Mouse (Mus musculus) cerebral cortex, adult 2 months (tissue): Measurements from ENCODE around the gene Phykpl.

Experiments
- WGBS: fragments of 180-500 bp; shearing (Covaris S2); methylation state at CpG from one replicate; pipeline ENCODE4 v1.1.7; 2018; 5-methylcytosine and 5-hydroxymethylcytosine counted together

The Phykpl gene

GRCm38 (mm10) chr11:51645293-51645692 lies 60.7 kb downstream of the Phykpl start:
- WGBS, result 68% methylated on average over 13 of the region's 13 CpGs

DNA sequence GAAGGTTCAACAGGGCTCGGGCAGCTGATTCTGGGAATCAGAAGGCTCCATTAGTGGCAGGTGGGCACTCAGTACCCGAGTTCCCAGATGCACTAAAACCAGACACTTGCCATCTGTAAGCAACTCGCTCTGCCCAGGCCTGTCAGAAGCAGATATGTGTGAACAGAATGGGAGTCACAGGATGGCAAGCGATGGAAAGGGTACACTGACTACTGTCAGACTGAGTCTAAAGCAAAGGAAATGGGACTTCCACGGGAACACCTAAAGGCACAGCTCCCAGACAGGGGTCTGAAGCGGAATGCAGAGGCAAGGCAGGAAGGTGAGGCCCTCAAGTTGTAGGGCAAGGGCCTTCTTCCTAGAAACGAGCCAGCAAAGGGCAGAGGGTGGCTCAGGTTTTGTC lies 61.7 kb downstream of the Phykpl start:
- WGBS, result 82% methylated on average over 7 of the region's 7 CpGs

DNA sequence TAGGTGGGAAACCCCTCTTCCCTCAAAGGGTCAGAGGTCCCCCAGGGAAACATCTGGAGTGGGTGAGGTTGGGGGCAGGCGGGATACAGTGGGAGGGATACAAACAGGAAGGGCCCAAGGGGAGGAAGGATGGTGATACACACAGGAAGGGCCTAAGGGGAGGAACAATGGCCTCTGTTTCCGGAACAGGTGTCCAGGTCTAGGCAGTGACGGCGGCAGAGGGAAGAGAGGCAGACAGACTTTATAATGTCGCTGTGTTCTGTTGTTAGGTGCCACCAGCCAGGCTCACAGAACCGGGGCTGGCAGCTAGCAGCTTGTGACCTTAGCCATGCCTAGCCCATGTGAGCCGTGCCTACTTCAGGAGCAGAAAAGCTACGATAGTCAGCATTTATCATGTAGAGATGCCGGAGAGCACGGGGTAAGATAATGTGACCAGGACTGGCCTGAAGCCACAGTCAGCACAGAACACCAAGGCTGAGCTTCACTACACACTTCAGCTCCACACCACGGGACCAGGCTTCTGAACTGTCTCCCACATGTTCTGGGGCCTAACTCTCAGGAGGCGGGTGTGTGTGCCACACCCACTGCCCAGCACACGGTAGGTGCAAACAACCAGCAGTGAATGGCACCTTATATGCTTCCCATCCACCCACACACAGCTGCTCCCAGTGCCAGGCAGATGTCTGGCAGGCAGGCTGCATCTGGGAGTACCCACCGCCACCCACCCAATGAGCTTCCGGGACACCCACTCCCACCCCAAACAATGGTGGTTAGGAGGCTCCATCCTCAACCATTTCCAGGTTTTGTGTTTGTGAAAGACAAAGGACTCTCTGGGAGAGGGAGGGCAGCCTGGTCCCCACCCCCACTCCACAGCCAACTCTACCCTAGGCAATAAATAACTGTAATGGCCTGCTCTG lies 62.5 kb downstream of the Phykpl start:
- WGBS, result 59% methylated on average over 15 of the region's 15 CpGs

DNA sequence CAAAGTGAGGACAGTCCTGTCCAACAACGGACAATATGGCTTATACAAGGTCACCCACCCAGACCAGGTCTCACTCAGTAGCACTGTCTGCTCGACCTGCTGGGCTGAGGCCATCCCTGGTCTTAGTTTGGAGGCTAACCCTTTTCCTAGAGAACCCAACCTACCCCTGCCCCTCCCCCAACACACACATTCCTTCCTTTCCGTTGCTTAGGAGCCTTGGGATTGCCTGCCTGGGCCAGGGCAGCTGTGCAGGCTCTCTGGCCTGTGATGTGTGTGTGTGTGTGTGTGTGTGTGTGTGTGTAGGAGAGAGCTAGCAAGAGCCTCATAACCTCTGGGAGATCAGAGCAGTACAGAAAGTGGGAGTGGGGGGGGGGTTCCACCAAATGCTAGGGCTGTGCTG lies 64.0 kb downstream of the Phykpl start:
- 47% methylated on average over 3 of the region's 3 CpGs for WGBS

GRCm38 (mm10) chr11:51649111-51649888 lies 64.7 kb downstream of the Phykpl start:
- WGBS, result 52% methylated on average over 11 of the region's 11 CpGs

DNA sequence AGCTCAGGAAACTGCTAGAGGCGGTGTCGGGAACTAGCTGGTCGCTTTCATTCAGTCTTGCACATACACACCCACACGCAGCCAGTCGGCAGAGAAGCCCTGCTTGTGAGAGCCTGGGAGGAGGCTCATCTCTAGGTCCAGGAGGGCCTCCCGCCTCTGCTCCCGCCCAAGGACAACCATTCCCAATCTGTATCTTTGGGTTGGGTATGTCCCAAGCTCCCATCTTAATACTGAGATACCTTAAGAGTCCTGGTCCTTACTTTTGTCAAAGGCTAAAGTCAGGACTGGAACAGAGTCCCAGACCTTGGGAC lies 65.3 kb downstream of the Phykpl start:
- 14% methylated on average over 7 of the region's 7 CpGs for WGBS

DNA sequence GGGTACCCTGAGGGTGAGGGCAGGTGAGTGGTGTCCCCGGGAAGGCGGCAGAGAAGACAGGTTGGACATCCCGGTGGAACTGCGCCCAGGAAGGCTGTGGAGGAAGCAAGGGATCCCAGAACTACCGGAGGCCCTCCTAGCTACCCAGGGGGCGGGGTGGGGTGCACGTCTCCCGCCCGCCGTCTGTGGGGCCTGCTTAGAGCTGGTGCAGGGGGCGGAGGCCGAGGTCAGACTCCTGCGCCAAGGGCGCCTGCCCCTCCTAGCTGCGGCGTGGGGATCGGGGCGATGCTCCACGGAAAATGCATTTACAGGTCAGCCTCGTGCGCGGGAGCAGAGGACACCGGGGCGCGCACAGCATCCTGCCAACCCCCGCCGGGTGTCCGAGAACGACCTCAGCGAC lies 65.7 kb downstream of the Phykpl start:
- WGBS, result 1% methylated on average over 30 of the region's 30 CpGs

DNA sequence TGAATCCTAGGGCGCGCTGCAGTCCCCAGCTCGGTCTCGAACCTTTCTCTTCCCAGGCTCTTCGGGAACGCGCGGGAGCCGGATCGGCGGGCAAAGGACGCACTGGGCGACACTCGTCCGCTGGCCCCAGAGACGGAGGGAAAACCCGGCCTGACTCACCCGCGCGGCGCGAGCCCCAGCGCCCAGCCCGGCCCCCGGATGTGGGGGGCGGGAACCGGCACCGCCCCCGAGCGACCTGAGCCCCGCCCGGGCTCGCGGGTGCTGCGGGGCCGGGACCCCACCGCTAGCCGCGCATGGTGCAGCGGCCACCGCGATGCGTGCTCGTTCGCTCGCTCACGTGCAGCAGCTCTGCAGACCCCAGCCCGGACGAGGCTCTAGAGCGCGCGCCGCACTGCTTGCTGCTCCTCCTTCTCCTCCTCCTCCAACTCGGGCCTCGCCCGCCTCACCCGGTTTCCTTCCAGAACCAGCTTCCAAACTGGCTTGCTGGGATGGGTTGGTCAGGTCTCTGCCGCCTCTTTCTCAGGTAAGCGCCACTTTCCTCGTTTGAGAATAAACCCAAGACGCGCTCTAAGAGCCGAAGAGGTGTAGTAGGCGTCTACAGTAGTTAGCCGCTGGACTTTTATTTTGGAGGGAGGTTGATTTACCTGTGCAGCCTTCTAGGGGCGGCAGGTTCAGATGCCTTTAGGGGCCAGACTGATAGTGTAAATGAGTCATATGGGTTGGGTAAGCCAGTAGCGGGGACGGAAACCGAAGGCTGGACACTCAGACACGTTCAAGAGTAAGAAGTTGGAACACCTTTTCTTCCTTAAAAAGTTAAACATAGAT lies 66.3 kb downstream of the Phykpl start, which contains the start of the genes N4bp3 and D930048N14Rik:
TSS of gene N4bp3 (minus strand) at position 152 of the 825 bp plus-strand sequence.
TSS of gene D930048N14Rik (plus strand) at position 264 of the 825 bp plus-strand sequence.
- WGBS, result 3% methylated on average over 69 of the region's 70 CpGs

GRCm38 (mm10) chr11:51652889-51653418 lies 68.4 kb downstream of the Phykpl start:
- 98% methylated on average over 4 of the region's 4 CpGs for WGBS

GRCm38 (mm10) chr11:51653736-51654135 lies 69.2 kb downstream of the Phykpl start:
- WGBS, result 97% methylated on average over 6 of the region's 6 CpGs
